Mouse (Mus musculus) layer of hippocampus, adult 2 months (tissue): ENCODE data around the gene Ush1c. TPM values are rescaled to one million over a fixed set of nuclear protein-coding genes. Genes with fewer than 3 reads are reported as not detected.

Experiments
- DNase-seq, 2 experiments: peaks; one replicate each; pipeline ENCODE4 v3.0.0; 2022; ENCODE audit warnings: low spot score in 2 of 2
- H3K27ac ChIP-seq: fragments of 200-600 bp; 2 replicates; pipeline ENCODE4 v1.8.1; 2022
- H3K4me3 ChIP-seq: fragments of 200-600 bp; 2 replicates; pipeline ENCODE4 v1.8.1; 2022; ENCODE audit warnings: mild to moderate bottlenecking
- CTCF ChIP-seq: fragments of 200-600 bp; conservative IDR thresholded peaks from 2 replicates; pipeline ENCODE4 v1.8.1; 2022; ENCODE audit warnings: antibody characterized with exemption, mild to moderate bottlenecking, moderate library complexity
- total RNA-seq, 2 experiments: library from RNA; stranded (reverse); gene quantifications; 2 replicates each; pipeline ENCODE4 v1.2.3; 2021

Gene Ush1c
- total RNA-seq, 2 experiments from 2014 or later = 0.23 to 0.54 TPM

DNA sequence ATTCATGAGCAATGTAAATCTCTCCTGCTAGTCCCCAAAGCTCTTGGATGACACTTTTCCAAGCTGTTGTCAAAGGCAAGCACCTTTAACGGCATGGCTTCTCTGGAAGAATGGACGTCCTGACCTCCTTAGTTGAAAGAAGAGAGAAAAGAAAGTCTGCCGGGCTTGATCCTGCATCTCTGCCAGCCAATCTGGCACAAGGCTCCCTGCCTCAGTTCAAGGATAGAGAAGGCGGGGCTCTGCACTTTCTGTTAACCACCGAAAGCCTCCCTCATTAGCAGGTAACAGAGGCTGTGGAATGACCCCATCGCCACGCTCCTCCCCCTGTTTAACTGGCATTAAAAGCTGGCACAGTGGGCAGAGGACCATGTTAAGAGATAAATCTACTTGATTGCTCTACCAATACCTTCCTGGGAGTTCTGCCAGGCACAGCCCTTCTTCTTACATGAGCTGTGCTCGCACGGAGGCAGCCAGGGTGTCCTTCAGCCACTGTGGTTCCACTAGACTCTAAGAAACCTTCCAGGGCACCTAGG is 85.4 kb downstream of the Ush1c start:
- Histone ChIP-seq H3K4me3 (no peak overlapping the region), H3K27ac (no peak overlapping the region)
- no peak for DNase-seq
- TF ChIP-seq CTCF = no peak

GRCm38 (mm10) chr7:46147417-46147816 is 90.9 kb downstream of the Ush1c start:
- H3K4me3 ChIP-seq = no peak overlapping the region
- no peak for TF ChIP-seq CTCF

GRCm38 (mm10) chr7:46146675-46147308 is 91.5 kb downstream of the Ush1c start:
- H3K4me3 ChIP-seq = no peak overlapping the region
- H3K27ac ChIP-seq = no peak overlapping the region
- DNase-seq = no peak
- no peak for TF ChIP-seq CTCF

More at GRCm38 (mm10) chr7:46147417-46147816, 90.9 kb downstream of the Ush1c start:
- H3K27ac ChIP-seq = no peak overlapping the region
- no peak for DNase-seq

Other genes with a start within 250 kb of the Ush1c start
- 1 to 10 TPM; 1.7 to 2.9 TPM for gene Abcc6, start 208.2 kb downstream of the Ush1c start, total RNA-seq
- 100 to 1,000 TPM; 102 to 103 TPM for gene Nomo1, start 204.8 kb downstream of the Ush1c start, total RNA-seq
- gene Kcnj11, start 137.7 kb downstream of the Ush1c start, total RNA-seq = 10 to 100 TPM; 34.2 to 37.4 TPM
- gene Abcc8, start 58.5 kb downstream of the Ush1c start, total RNA-seq = 10 to 100 TPM; 52.2 to 63.1 TPM
- gene Otog, start 2.5 kb upstream of the Ush1c start, total RNA-seq = under 1 TPM; 0.20 to 0.25 TPM
- under 1 TPM in 1 of 2 experiments, not detected in 1; 0.20 TPM for gene Myod1, start 138.0 kb upstream of the Ush1c start, total RNA-seq
- 100 to 1,000 TPM; 120 TPM for gene Kcnc1, start 158.0 kb upstream of the Ush1c start, total RNA-seq